Mouse (Mus musculus): ENCODE measurements around the gene Tmem63b.

GRCm38 (mm10) chr17:45724574-45724921 lies 37.8 kb upstream of the Tmem63b start:
- no peak; the same call in 1 of the 2 replicates for TF ChIP-seq MXI1 (IDR thresholded peaks at IDR 0.05; ENCODE audit: low read depth, low read length)
- no peak for TF ChIP-seq HCFC1 (IDR thresholded peaks at IDR 0.05; ENCODE audit: low read depth, low read length)
- TF ChIP-seq POLR2A (IDR thresholded peaks at IDR 0.05; ENCODE audit: control insufficient read depth in 1 of 2, insufficient read depth in 1 of 2, low read depth in 1 of 2, low read length in 2 of 2, poor library complexity in 1 of 2): no peak
- TF ChIP-seq EP300 (IDR thresholded peaks at IDR 0.05; ENCODE audit: low read depth in 1 of 2, low read length in 2 of 2): no peak
- no peak for TF ChIP-seq CTCF (IDR thresholded peaks at IDR 0.05 in 2 of 3, conservative IDR thresholded peaks at IDR 0.05 in 1 of 3; ENCODE audit: control insufficient read depth in 1 of 3, insufficient read depth in 1 of 3, low read depth in 2 of 3, low read length in 3 of 3, poor library complexity in 1 of 3, severe bottlenecking in 1 of 3)
